Mouse (Mus musculus) limb, embryonic 11.5 days (tissue): ENCODE results near the gene Ankrd31. TPM values are rescaled to one million over a fixed set of nuclear protein-coding genes. Genes with fewer than 3 reads are reported as not detected.

ENCODE experiments used
- ATAC-seq: fragments of 200-750 bp; cut with Nextera tagmentation; 2 replicates; pipeline ENCODE4 v1.8.0; 2017; ENCODE audit warnings: low read depth; ENCODE audit not compliant: insufficient number of reproducible peaks, low FRiP score, low TSS enrichment
- DNase-seq: peaks from one replicate; pipeline ENCODE4 v3.0.0-alpha.2; 2015; ENCODE audit warnings: low spot score
- H3K27ac ChIP-seq: fragments of 300-500 bp; sonication (generic); replicated peaks from 2 replicates; pipeline ENCODE4 v1.5.1; 2014; ENCODE audit warnings: low read depth, mild to moderate bottlenecking, low read length
- H3K27me3 ChIP-seq: fragments of 300-500 bp; sonication (generic); 2 replicates; pipeline ENCODE4 v1.6.1; 2014; ENCODE audit warnings: mild to moderate bottlenecking, low read length, mixed read lengths; ENCODE audit not compliant: control insufficient read depth, insufficient read depth
- H3K36me3 ChIP-seq: fragments of 300-500 bp; sonication (generic); 2 replicates; pipeline ENCODE4 v1.6.1; 2014; ENCODE audit warnings: mild to moderate bottlenecking, low read length, moderate library complexity, mixed read lengths; ENCODE audit not compliant: control insufficient read depth, insufficient read depth
- H3K4me1 ChIP-seq: fragments of 300-500 bp; sonication (generic); 2 replicates; pipeline ENCODE4 v1.6.1; 2014; ENCODE audit warnings: low read length, mixed read lengths; ENCODE audit not compliant: control insufficient read depth, insufficient read depth
- H3K4me2 ChIP-seq: fragments of 300-500 bp; sonication (generic); 2 replicates; pipeline ENCODE4 v1.6.1; 2014; ENCODE audit warnings: low read depth, mild to moderate bottlenecking, moderate library complexity; ENCODE audit not compliant: severe bottlenecking
- H3K4me3 ChIP-seq: fragments of 300-500 bp; sonication (generic); 2 replicates; pipeline ENCODE4 v1.5.1; 2014; ENCODE audit warnings: low read depth, low read length
- H3K9ac ChIP-seq: fragments of 300-500 bp; sonication (generic); 2 replicates; pipeline ENCODE4 v1.6.1; 2014; ENCODE audit warnings: mild to moderate bottlenecking, low read length
- H3K9me3 ChIP-seq: fragments of 300-500 bp; sonication (generic); 2 replicates; pipeline ENCODE4 v1.6.1; 2016; ENCODE audit warnings: low read length; ENCODE audit not compliant: control insufficient read depth
- WGBS: fragments of 180-500 bp; shearing (Covaris S2); extraction: QIAGEN DNeasy Blood & Tissue Kit; methylation state at CpG from one replicate; pipeline ENCODE4 v1.1.7; 2014; 5-methylcytosine and 5-hydroxymethylcytosine counted together
- polyA plus RNA-seq: library from polyadenylated mRNA; unstranded; fragments of >200 nt; fragmentation: Nextera tagmentation; extraction: Ambion mirVana; gene quantifications from 2 replicates; pipeline ENCODE4 v1.2.1, GENCODE M21; 2014

Ankrd31 gene
- not detected in 2 replicates for polyA plus RNA-seq

- Histone ChIP-seq H3K4me1 (no peaks in the 10 kb centered on the region), H3K9me3 (no peaks in the 10 kb centered on the region), H3K27ac (no peak within 1 kb of the TSS), H3K9ac (no peak within 1 kb of the TSS), H3K4me2 (no peak within 1 kb of the TSS), H3K27me3 (no peaks in the 10 kb centered on the region), H3K36me3 (no peaks in the 10 kb centered on the region), H3K4me3 (no peak within 1 kb of the TSS)
- 87% methylated on average over 42 of the region's 42 CpGs for whole genome bisulfite sequencing
- DNase-seq: no peak
- no peak for ATAC-seq
Measured at GRCm38 (mm10) chr13:96748109-96748845, at the start of gene Ankrd31. Ankrd31 (plus strand) TSS chr13:96748272.

GRCm38 (mm10) chr13:96702567-96703278, 45.3 kb upstream of the Ankrd31 start:
- WGBS: 75% methylated on average over 9 of the region's 9 CpGs
- no peaks in the 10 kb centered on the region for H3K9me3 ChIP-seq
- no peaks in the 10 kb centered on the region for H3K4me1 ChIP-seq
- no peak overlapping the region for H3K27ac ChIP-seq
- ATAC-seq (no peak), DNase-seq (no peak)
- H3K4me2 ChIP-seq: no peak overlapping the region
- H3K9ac ChIP-seq: no peak overlapping the region
- no peaks in the 10 kb centered on the region for H3K27me3 ChIP-seq
- no peaks in the 10 kb centered on the region for H3K36me3 ChIP-seq
- H3K4me3 ChIP-seq: no peak overlapping the region

GRCm38 (mm10) chr13:96709269-96710233, 38.5 kb upstream of the Ankrd31 start:
- no peak overlapping the region for H3K27ac ChIP-seq
- no peaks in the 10 kb centered on the region for H3K4me1 ChIP-seq
- 71% methylated on average over 8 of the region's 8 CpGs for WGBS
- H3K4me3 ChIP-seq: no peak overlapping the region
- H3K4me2 ChIP-seq: no peak overlapping the region
- no peaks in the 10 kb centered on the region for H3K27me3 ChIP-seq
- no peak overlapping the region for H3K9ac ChIP-seq
- DNase-seq (no peak), ATAC-seq (no peak)
- no peaks in the 10 kb centered on the region for H3K36me3 ChIP-seq
- H3K9me3 ChIP-seq: no peaks in the 10 kb centered on the region

- Histone ChIP-seq H3K9me3 (no peaks in the 10 kb centered on the region), H3K27me3 (no peaks in the 10 kb centered on the region), H3K9ac (no peak overlapping the region), H3K27ac (no peak overlapping the region), H3K36me3 (no peaks in the 10 kb centered on the region), H3K4me1 (no peaks in the 10 kb centered on the region), H3K4me3 (no peak overlapping the region), H3K4me2 (no peak overlapping the region)
- no peak for ATAC-seq
- WGBS: 90% methylated on average over 2 of the region's 2 CpGs
- no peak for DNase-seq
Measured at GRCm38 (mm10) chr13:96716311-96716710, 31.8 kb upstream of the Ankrd31 start.

- ATAC-seq (no peak), DNase-seq (no peak)
- Histone ChIP-seq H3K4me2 (no peak overlapping the region), H3K9me3 (no peaks in the 10 kb centered on the region), H3K27ac (no peak overlapping the region), H3K4me1 (no peaks in the 10 kb centered on the region), H3K27me3 (no peaks in the 10 kb centered on the region), H3K9ac (no peak overlapping the region), H3K4me3 (no peak overlapping the region), H3K36me3 (no peaks in the 10 kb centered on the region)
- WGBS: 70% methylated on average over 1 of the region's 1 CpGs
Measured at GRCm38 (mm10) chr13:96717821-96718220, 30.3 kb upstream of the Ankrd31 start.

GRCm38 (mm10) chr13:96720003-96720402, 28.1 kb upstream of the Ankrd31 start:
- Histone ChIP-seq H3K9me3 (no peaks in the 10 kb centered on the region), H3K4me2 (no peak overlapping the region), H3K27ac (no peak overlapping the region), H3K4me1 (no peaks in the 10 kb centered on the region), H3K4me3 (no peak overlapping the region), H3K36me3 (no peaks in the 10 kb centered on the region), H3K9ac (no peak overlapping the region), H3K27me3 (no peaks in the 10 kb centered on the region)
- WGBS: 77% methylated on average over 2 of the region's 2 CpGs
- ATAC-seq: no peak
- no peak for DNase-seq

GRCm38 (mm10) chr13:96728289-96728688, 19.8 kb upstream of the Ankrd31 start:
- ATAC-seq (no peak), DNase-seq (no peak)
- Histone ChIP-seq H3K4me1 (no peaks in the 10 kb centered on the region), H3K4me3 (no peak overlapping the region), H3K9me3 (no peaks in the 10 kb centered on the region), H3K36me3 (no peaks in the 10 kb centered on the region), H3K27ac (no peak overlapping the region), H3K27me3 (no peaks in the 10 kb centered on the region), H3K9ac (no peak overlapping the region), H3K4me2 (no peak overlapping the region)
- WGBS: 68% methylated on average over 7 of the region's 7 CpGs

- H3K9ac ChIP-seq: no peak overlapping the region
- no peak overlapping the region for H3K4me2 ChIP-seq
- H3K27ac ChIP-seq: no peak overlapping the region
- no peaks in the 10 kb centered on the region for H3K9me3 ChIP-seq
- 91% methylated on average over 5 of the region's 5 CpGs for WGBS
- no peaks in the 10 kb centered on the region for H3K27me3 ChIP-seq
- DNase-seq (no peak), ATAC-seq (no peak)
- no peaks in the 10 kb centered on the region for H3K4me1 ChIP-seq
- no peak overlapping the region for H3K4me3 ChIP-seq
- H3K36me3 ChIP-seq: no peaks in the 10 kb centered on the region
Measured at GRCm38 (mm10) chr13:96729146-96729545, 18.9 kb upstream of the Ankrd31 start.
